Mouse (Mus musculus): ENCODE results near the gene Olfr1490. TPM values are rescaled to one million over a fixed set of nuclear protein-coding genes. Genes with fewer than 3 reads are reported as not detected.

The Olfr1490 gene
- polyA plus RNA-seq (2012; rRNA removed): not detected in 2 replicates

DNA sequence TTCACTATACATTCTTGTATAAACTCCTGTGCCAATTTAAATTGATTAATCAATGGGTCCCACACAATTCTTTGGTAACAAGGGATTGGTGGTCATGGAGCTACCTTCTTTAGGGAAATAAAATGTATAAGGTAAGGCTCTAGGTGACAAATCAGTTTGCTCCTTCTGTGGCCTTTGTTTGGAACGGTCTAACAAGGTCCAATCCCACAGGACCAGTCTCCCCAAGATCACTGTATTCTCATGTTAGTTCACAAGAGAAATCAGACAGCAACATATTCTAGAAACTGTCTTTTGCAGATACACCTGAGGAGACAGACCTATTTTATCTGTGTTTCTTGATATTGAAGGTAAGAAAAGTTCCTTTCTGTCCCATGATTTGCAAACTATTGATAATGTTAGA is at the start of gene Olfr1490:
Olfr1490 (plus strand) TSS at position 301 of the 400 bp plus-strand sequence.

DNA sequence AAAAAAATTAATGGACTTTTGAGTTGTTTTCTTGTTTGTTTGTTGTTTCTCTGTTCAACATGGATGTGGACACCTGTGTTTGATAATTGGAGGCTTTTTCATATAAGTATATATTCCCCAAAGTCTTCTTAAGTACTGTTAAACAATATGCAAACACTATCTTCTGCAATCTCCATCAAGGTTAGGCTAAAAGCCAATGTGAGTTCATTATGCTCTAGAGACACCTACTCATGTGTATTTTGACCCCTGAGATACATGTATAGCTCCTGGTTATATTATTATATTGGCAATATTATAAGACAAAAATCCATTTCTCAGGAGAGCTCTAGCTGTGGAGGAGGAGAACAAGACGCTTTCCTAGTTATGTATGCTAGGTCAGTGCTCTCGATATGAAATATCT is 33.8 kb upstream of the Olfr1490 start, which contains the start of gene Olfr1487:
Olfr1487 (plus strand) TSS at position 301 of the 400 bp plus-strand sequence.

DNA sequence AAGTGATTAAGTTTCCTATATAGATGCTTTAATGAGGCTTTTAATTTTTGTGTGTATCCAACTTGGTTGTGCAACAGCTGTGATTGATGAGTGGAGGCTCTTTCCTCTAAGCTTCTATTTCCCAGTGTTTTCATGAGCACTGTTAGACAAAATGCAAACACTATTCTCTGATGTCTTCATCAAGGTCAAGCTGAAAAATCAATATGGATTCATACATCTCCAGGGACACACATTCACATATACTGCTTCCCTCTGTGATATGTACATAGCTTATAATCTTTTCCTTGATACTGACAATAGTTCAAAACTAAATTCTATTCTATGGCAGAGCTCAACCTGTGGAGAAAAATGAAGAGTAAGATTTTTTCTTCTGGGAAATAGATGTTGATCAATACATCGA is 19.6 kb upstream of the Olfr1490 start, which contains the start of gene Olfr1489:
Olfr1489 (plus strand) TSS at position 301 of the 400 bp plus-strand sequence.

DNA sequence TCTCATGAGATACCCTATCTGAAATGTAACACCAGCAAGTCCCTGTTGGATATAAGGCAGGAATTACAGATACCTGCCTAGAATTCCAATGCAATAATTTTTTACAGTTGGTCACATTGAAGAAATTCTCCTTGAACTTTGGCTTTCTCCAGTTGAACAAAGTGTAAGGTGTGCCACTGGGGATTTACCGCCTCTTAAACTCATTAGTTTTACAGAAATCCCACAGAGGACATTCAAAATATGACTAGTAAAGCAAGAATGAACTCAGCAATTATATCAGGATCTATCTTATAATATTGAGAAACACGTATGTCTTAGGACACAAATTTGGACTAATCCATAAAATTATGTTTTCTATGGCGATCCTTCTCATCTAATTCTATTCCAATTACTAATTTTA is 46.1 kb downstream of the Olfr1490 start, which contains the start of gene Olfr1491:
Olfr1491 (plus strand) TSS at position 301 of the 400 bp plus-strand sequence.

Other genes with a start within 250 kb of the Olfr1490 start
- not detected in 2 replicates for gene Olfr1469, start 243.2 kb upstream of the Olfr1490 start, polyA plus RNA-seq (2012; rRNA removed)
- not detected in 2 replicates for gene Olfr1471, start 207.7 kb upstream of the Olfr1490 start, polyA plus RNA-seq (2012; rRNA removed)
- gene Olfr1472, start 195.0 kb upstream of the Olfr1490 start, polyA plus RNA-seq (2012; rRNA removed): not detected in 2 replicates
- gene Olfr1474, start 181.5 kb upstream of the Olfr1490 start, polyA plus RNA-seq (2012; rRNA removed): not detected in 2 replicates
- not detected in 2 replicates for gene Olfr1475, start 170.9 kb upstream of the Olfr1490 start, polyA plus RNA-seq (2012; rRNA removed)
- not detected in 2 replicates for gene Olfr1477, start 150.5 kb upstream of the Olfr1490 start, polyA plus RNA-seq (2012; rRNA removed)
- gene Olfr1480, start 123.2 kb upstream of the Olfr1490 start, polyA plus RNA-seq (2012; rRNA removed): not detected in 2 replicates
- gene Olfr1484, start 67.6 kb upstream of the Olfr1490 start, polyA plus RNA-seq (2012; rRNA removed): not detected in 2 replicates
- not detected in 2 replicates for gene Olfr1487, start 33.7 kb upstream of the Olfr1490 start, polyA plus RNA-seq (2012; rRNA removed)
- not detected in 2 replicates for gene Olfr1489, start 19.5 kb upstream of the Olfr1490 start, polyA plus RNA-seq (2012; rRNA removed)
- not detected in 2 replicates for gene Olfr1491, start 46.2 kb downstream of the Olfr1490 start, polyA plus RNA-seq (2012; rRNA removed)
- not detected in 2 replicates for gene Olfr1493-ps1, start 72.2 kb downstream of the Olfr1490 start, polyA plus RNA-seq (2012; rRNA removed)
- gene Olfr1494, start 88.6 kb downstream of the Olfr1490 start, polyA plus RNA-seq (2012; rRNA removed): not detected in 2 replicates
- gene Olfr1495, start 113.5 kb downstream of the Olfr1490 start, polyA plus RNA-seq (2012; rRNA removed): not detected in 2 replicates
- gene Olfr1496, start 126.8 kb downstream of the Olfr1490 start, polyA plus RNA-seq (2012; rRNA removed): not detected in 2 replicates
- not detected in 2 replicates for gene Olfr1497, start 147.1 kb downstream of the Olfr1490 start, polyA plus RNA-seq (2012; rRNA removed)
- gene Olfr1499, start 168.4 kb downstream of the Olfr1490 start, polyA plus RNA-seq (2012; rRNA removed): not detected in 2 replicates
- not detected in 2 replicates for gene Olfr1500, start 179.4 kb downstream of the Olfr1490 start, polyA plus RNA-seq (2012; rRNA removed)
- not detected in 2 replicates for gene Olfr1501, start 199.6 kb downstream of the Olfr1490 start, polyA plus RNA-seq (2012; rRNA removed)
- not detected in 2 replicates for gene Olfr1502, start 210.7 kb downstream of the Olfr1490 start, polyA plus RNA-seq (2012; rRNA removed)
- not detected in 2 replicates for gene Olfr1504, start 246.8 kb downstream of the Olfr1490 start, polyA plus RNA-seq (2012; rRNA removed)